Mouse (Mus musculus) liver, postnatal 0 days (tissue): Measurements from ENCODE around the gene Rtn3. TPM values are rescaled to one million over a fixed set of nuclear protein-coding genes. Genes with fewer than 3 reads are reported as not detected.

Experiments used
- ATAC-seq: fragments of 200-750 bp; cut with Nextera tagmentation; 2 replicates; pipeline ENCODE4 v1.8.0; 2017; ENCODE audit warnings: mild to moderate bottlenecking, moderate library complexity
- DNase-seq: peaks from one replicate; pipeline ENCODE4 v3.0.0-alpha.2; 2016
- H3K27ac ChIP-seq: fragments of 300-500 bp; sonication (generic); 2 replicates; pipeline ENCODE4 v1.5.1; 2014; ENCODE audit warnings: antibody characterized with exemption, moderate library complexity, mild to moderate bottlenecking, low read depth
- H3K27me3 ChIP-seq: fragments of 300-500 bp; sonication (generic); 2 replicates; pipeline ENCODE4 v1.6.1; 2014; ENCODE audit warnings: low read length, control low read depth, mixed read lengths; ENCODE audit not compliant: insufficient read depth
- H3K36me3 ChIP-seq: fragments of 300-500 bp; sonication (generic); replicated peaks from 2 replicates; pipeline ENCODE4 v1.6.1; 2014; ENCODE audit warnings: mild to moderate bottlenecking, control low read depth, low read length, moderate library complexity, mixed read lengths; ENCODE audit not compliant: insufficient read depth
- H3K4me1 ChIP-seq: fragments of 300-500 bp; sonication (generic); 2 replicates; pipeline ENCODE4 v1.6.1; 2014; ENCODE audit warnings: antibody characterized with exemption, mild to moderate bottlenecking, control low read depth; ENCODE audit not compliant: insufficient read depth
- H3K4me2 ChIP-seq: fragments of 300-500 bp; sonication (generic); 2 replicates; pipeline ENCODE4 v1.6.1; 2014; ENCODE audit warnings: low read depth, mild to moderate bottlenecking, low read length, moderate library complexity, mixed read lengths
- H3K4me3 ChIP-seq: fragments of 300-500 bp; sonication (generic); 2 replicates; pipeline ENCODE4 v1.5.1; 2014; ENCODE audit warnings: low read depth, low read length
- H3K9ac ChIP-seq: fragments of 300-500 bp; sonication (generic); replicated peaks from 2 replicates; pipeline ENCODE4 v1.6.1; 2014; ENCODE audit warnings: mild to moderate bottlenecking, moderate library complexity
- H3K9me3 ChIP-seq: fragments of 300-500 bp; sonication (generic); 2 replicates; pipeline ENCODE4 v1.6.1; 2016; ENCODE audit warnings: mild to moderate bottlenecking, control low read depth, low read length, mixed read lengths
- CTCF ChIP-seq: sonication (generic); IDR thresholded peaks from 2 replicates; pipeline ENCODE4 v1.5.1; 2016; ENCODE audit warnings: antibody characterized with exemption, low read depth
- EP300 ChIP-seq: IDR thresholded peaks from 2 replicates; pipeline ENCODE4 v1.6.1; 2016; ENCODE audit warnings: antibody characterized with exemption, low read depth, mild to moderate bottlenecking
- WGBS: fragments of 180-500 bp; shearing (Covaris S2); extraction: QIAGEN DNeasy Blood & Tissue Kit; methylation state at CpG from one replicate; pipeline ENCODE4 v1.1.7; 2014; ENCODE audit not compliant: insufficient replicate concordance; 5-methylcytosine and 5-hydroxymethylcytosine counted together
- polyA plus RNA-seq: library from polyadenylated mRNA; unstranded; fragments of >200 nt; fragmentation: Nextera tagmentation; extraction: Ambion mirVana; gene quantifications from 2 replicates; pipeline ENCODE4 v1.2.1, GENCODE M21; 2015

The Rtn3 gene
- polyA plus RNA-seq, 1 experiment from 2014 or later = 62.2 TPM

GRCm38 (mm10) chr19:7421602-7422591 lies 61.2 kb downstream of the Rtn3 start:
- H3K9me3 ChIP-seq = no peaks in the 10 kb centered on the region
- TF ChIP-seq EP300 (no peak), CTCF (no peak)
- H3K4me2 ChIP-seq = peak overlapping the region; percentile 66
- peaks cover 5% of the 10 kb centered on the region for H3K27me3 ChIP-seq
- H3K9ac ChIP-seq = no peak overlapping the region
- H3K27ac ChIP-seq = no peak overlapping the region
- DNase-seq (peak; percentile 35), ATAC-seq (no peak)
- H3K4me3 ChIP-seq = no peak overlapping the region
- 66% methylated on average over 42 of the region's 48 CpGs for WGBS
- H3K4me1 ChIP-seq = peaks cover 22% of the 10 kb centered on the region
- peaks cover 9% of the 10 kb centered on the region; the same call in 1 of the 2 replicates for H3K36me3 ChIP-seq

DNA sequence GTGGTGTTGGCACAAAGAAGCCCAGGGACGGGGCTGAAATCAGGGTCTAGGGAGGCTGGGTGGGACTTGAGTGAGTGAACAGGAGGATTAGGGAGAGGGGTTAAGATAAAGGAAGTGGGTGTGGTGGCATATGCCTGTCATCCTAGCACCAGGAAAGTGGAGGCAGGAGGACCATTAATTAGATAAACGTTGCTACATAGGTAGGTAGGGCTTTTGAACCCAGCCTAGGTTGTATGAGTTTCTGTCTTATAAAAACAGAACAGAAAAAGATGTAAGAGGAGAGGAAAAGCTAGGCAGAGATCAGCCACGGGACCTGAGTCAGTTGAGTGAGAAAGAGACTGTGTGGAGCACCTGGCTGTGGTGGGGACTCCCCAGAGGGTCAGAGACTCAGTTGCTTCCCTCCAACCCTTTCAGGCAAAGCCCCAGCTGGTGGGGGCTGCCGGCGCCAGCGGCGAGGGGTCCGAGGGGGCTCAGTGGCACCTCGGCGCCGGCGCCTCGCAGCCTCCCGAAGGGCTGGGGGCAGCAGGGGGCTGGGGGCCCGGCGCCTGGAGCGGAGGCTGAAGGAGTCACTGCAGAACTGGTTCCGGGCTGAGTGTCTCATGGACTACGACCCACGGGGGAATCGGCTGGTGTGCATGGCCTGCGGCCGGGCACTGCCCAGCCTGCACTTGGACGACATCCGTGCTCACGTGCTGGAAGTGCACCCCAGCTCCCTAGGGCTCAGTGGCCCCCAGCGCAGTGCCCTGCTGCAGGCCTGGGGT lies 62.1 kb downstream of the Rtn3 start:
- no peak overlapping the region for H3K27ac ChIP-seq
- WGBS = 82% methylated on average over 27 of the region's 27 CpGs
- DNase-seq (no peak), ATAC-seq (no peak)
- no peak overlapping the region for H3K4me3 ChIP-seq
- H3K27me3 ChIP-seq = peaks cover 13% of the 10 kb centered on the region
- H3K36me3 ChIP-seq = peaks cover 1% of the 10 kb centered on the region; the same call in 1 of the 2 replicates
- no peaks in the 10 kb centered on the region for H3K9me3 ChIP-seq
- H3K9ac ChIP-seq = no peak overlapping the region
- H3K4me1 ChIP-seq = peaks cover 27% of the 10 kb centered on the region
- TF ChIP-seq EP300 (no peak), CTCF (no peak)
- H3K4me2 ChIP-seq = no peak overlapping the region

DNA sequence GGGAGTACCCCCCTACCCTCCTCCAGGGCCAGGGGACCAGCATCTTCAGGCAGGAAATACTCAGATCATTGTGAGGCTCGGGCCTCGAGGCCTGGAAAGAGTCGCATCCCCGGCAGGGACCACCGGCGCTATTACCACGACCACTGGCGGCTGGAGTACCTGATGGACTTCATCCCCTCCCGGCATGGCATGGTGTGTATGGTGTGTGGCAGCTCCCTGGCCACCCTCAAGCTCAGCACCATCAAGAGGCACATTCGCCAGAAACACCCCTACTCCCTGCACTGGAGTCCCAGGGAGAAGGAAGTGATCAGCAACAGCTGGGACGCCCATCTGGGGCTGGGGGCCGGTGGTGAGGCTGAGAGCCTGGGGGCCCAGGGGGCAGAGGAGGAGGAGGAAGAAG lies 63.0 kb downstream of the Rtn3 start:
- H3K4me3 ChIP-seq = no peak overlapping the region
- peaks cover 27% of the 10 kb centered on the region for H3K4me1 ChIP-seq
- TF ChIP-seq EP300 = no peak
- no peak for TF ChIP-seq CTCF
- no peaks in the 10 kb centered on the region for H3K36me3 ChIP-seq
- peaks cover 23% of the 10 kb centered on the region for H3K27me3 ChIP-seq
- no peak overlapping the region for H3K27ac ChIP-seq
- H3K9me3 ChIP-seq = no peaks in the 10 kb centered on the region
- H3K4me2 ChIP-seq = no peak overlapping the region
- WGBS = 68% methylated on average over 12 of the region's 12 CpGs
- no peak overlapping the region for H3K9ac ChIP-seq
- DNase-seq = no peak
- no peak for ATAC-seq

DNA sequence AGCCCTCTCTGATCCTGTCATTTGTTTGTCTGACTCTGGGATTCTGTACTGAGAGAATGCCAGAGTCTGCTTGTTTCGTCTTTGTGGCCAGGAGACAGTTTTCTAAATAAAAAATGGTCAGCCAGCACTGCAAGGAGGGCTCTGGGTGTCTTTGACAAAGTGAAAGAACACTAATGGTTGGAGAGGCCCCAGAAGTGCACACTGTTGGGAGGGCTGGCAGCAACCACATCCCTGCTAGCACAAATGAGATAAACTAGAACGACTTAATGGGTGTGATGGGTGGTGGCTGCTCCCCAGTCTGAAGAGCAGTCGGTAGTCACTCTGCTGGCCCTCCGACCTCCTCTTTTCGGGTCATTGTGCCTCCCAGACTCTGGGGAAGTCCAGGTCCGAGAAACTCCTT lies 63.9 kb downstream of the Rtn3 start:
- H3K4me3 ChIP-seq = no peak overlapping the region

GRCm38 (mm10) chr19:7417911-7418849 lies 64.9 kb downstream of the Rtn3 start:
- Histone ChIP-seq H3K9ac (peak overlapping the region; percentile 75), H3K36me3 (no peaks in the 10 kb centered on the region), H3K4me3 (peak overlapping the region; percentile 62), H3K4me2 (peak overlapping the region; percentile 93), H3K27me3 (peaks cover 24% of the 10 kb centered on the region), H3K9me3 (no peaks in the 10 kb centered on the region), H3K27ac (0 out of 2 replicates have a peak overlapping the region, but pooled peaks have one; percentile 34), H3K4me1 (peaks cover 27% of the 10 kb centered on the region)
- ATAC-seq (peak; percentile 86), DNase-seq (peak; percentile 82)
- WGBS = under 1% methylated on average over 43 of the region's 59 CpGs
- TF ChIP-seq EP300 = no peak
- TF ChIP-seq CTCF = peak; percentile 83

More for the DNA sequence above, 63.9 kb downstream of the Rtn3 start:
- Histone ChIP-seq H3K27ac (no peak overlapping the region), H3K9ac (no peak overlapping the region), H3K4me1 (peaks cover 27% of the 10 kb centered on the region), H3K9me3 (no peaks in the 10 kb centered on the region), H3K4me2 (peak overlapping the region; percentile 93), H3K36me3 (no peaks in the 10 kb centered on the region), H3K27me3 (peaks cover 24% of the 10 kb centered on the region)
- ATAC-seq = no peak
- WGBS = 32% methylated on average over 6 of the region's 6 CpGs
- no peak for DNase-seq
- TF ChIP-seq EP300 = no peak
- no peak for TF ChIP-seq CTCF
